Mouse (Mus musculus) gastrocnemius, postnatal 14 days (tissue): ENCODE results near the gene Lpcat4. TPM values are rescaled to one million over a fixed set of nuclear protein-coding genes. Genes with fewer than 3 reads are reported as not detected.

Source experiments
- DNase-seq: peaks from one replicate; pipeline ENCODE4 v3.0.0; 2021; ENCODE audit warnings: mixed read lengths
- intact Hi-C: fragments of 180-260 bp; cut with DNase I; formaldehyde crosslinking; loops from one replicate; pipeline ENCODE4 v1.15.1; 2025; ENCODE audit warnings: low total_unique reads
- total RNA-seq, 2 experiments: library from RNA; stranded (reverse); gene quantifications; 2 replicates each; pipeline ENCODE4 v1.2.3; 2021

The Lpcat4 gene
- total RNA-seq, 2 experiments from 2014 or later, result 1.7 to 2.2 TPM

DNA sequence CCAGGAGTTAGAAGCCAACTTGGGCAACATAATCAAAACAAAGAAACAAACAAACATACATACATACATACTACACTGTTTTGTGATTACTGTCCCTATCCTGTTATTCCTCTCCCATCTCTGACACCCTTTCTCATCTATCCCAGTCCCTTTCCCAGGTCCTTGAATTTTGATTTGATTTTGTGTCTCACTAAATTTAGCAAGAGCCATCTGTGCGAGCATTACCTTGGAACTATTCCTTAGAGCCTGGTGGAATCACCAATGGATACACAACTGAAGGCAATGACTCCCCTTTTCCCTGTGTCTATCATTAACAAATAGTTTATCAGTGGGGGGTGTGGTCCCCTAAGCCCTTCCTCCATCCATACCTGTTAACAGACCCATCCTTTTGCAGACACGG, 53.6 kb downstream of the Lpcat4 start:
- intact Hi-C loops, result no loop called here
- DNase-seq, result no peak

DNA sequence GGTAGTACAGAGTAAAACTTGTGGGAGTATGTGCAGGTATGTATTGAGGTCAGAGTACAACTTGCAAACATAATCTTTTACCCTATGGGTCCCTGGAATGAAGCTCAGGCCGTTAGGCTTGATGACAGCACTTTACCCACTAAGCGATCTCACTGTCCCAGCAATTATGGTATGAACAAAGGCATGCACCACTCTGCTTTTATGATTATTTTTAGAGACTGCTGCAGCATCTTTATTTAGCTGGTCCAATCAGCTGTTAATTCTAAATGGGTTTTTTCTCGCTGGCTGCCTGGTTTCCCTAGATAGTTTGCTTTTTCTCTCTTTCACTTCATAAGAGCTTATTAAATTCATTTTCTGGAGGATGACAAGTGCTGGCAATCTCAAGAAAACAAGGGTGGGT, 56.9 kb downstream of the Lpcat4 start:
- no peak for DNase-seq
- intact Hi-C loops, result no loop called here

Other genes starting within 250 kb of the Lpcat4 start
- gene Olfr1309, start 249.2 kb upstream of the Lpcat4 start, total RNA-seq, result not detected
- gene Olfr1310, start 226.8 kb upstream of the Lpcat4 start, total RNA-seq, result not detected
- not detected for gene Olfr1311, start 215.1 kb upstream of the Lpcat4 start, total RNA-seq
- not detected for gene Olfr1312, start 189.2 kb upstream of the Lpcat4 start, total RNA-seq
- not detected for gene Olfr1313, start 161.6 kb upstream of the Lpcat4 start, total RNA-seq
- not detected for gene Olfr1314, start 142.7 kb upstream of the Lpcat4 start, total RNA-seq
- gene Olfr1315-ps1, start 124.0 kb upstream of the Lpcat4 start, total RNA-seq, result not detected
- gene Olfr1316, start 104.5 kb upstream of the Lpcat4 start, total RNA-seq, result not detected
- gene Olfr1317, start 99.1 kb upstream of the Lpcat4 start, total RNA-seq, result not detected
- gene Olfr1318, start 85.3 kb upstream of the Lpcat4 start, total RNA-seq, result not detected
- not detected for gene Nutm1, start 19.8 kb downstream of the Lpcat4 start, total RNA-seq
- gene Nop10, start 22.5 kb downstream of the Lpcat4 start, total RNA-seq, result 10 to 100 TPM; 57.7 to 59.7 TPM
- gene Slc12a6, start 26.4 kb downstream of the Lpcat4 start, total RNA-seq, result 10 to 100 TPM; 20.4 to 25.2 TPM
- gene Gm21985, start 26.8 kb downstream of the Lpcat4 start, total RNA-seq, result under 1 TPM; 0.71 to 0.84 TPM
- 10 to 100 TPM; 67.2 to 71.2 TPM for gene Emc4, start 128.6 kb downstream of the Lpcat4 start, total RNA-seq
- 1 to 10 TPM; 4.3 to 5.1 TPM for gene Katnbl1, start 139.7 kb downstream of the Lpcat4 start, total RNA-seq
- gene Emc7, start 215.5 kb downstream of the Lpcat4 start, total RNA-seq, result 10 to 100 TPM; 12.3 to 12.8 TPM
- not detected for gene Chrm5, start 241.3 kb downstream of the Lpcat4 start, total RNA-seq